Mouse (Mus musculus) liver, postnatal 0 days (tissue): ENCODE data around the gene Zbtb20. TPM values are rescaled to one million over a fixed set of nuclear protein-coding genes. Genes with fewer than 3 reads are reported as not detected.

Experiments used
- ATAC-seq: fragments of 200-750 bp; cut with Nextera tagmentation; 2 replicates; pipeline ENCODE4 v1.8.0; 2017; ENCODE audit warnings: mild to moderate bottlenecking, moderate library complexity
- DNase-seq: peaks from one replicate; pipeline ENCODE4 v3.0.0-alpha.2; 2016
- H3K27ac ChIP-seq: fragments of 300-500 bp; sonication (generic); 2 replicates; pipeline ENCODE4 v1.5.1; 2014; ENCODE audit warnings: antibody characterized with exemption, moderate library complexity, mild to moderate bottlenecking, low read depth
- H3K27me3 ChIP-seq: fragments of 300-500 bp; sonication (generic); 2 replicates; pipeline ENCODE4 v1.6.1; 2014; ENCODE audit warnings: low read length, control low read depth, mixed read lengths; ENCODE audit not compliant: insufficient read depth
- H3K36me3 ChIP-seq: fragments of 300-500 bp; sonication (generic); replicated peaks from 2 replicates; pipeline ENCODE4 v1.6.1; 2014; ENCODE audit warnings: mild to moderate bottlenecking, control low read depth, low read length, moderate library complexity, mixed read lengths; ENCODE audit not compliant: insufficient read depth
- H3K4me1 ChIP-seq: fragments of 300-500 bp; sonication (generic); 2 replicates; pipeline ENCODE4 v1.6.1; 2014; ENCODE audit warnings: antibody characterized with exemption, mild to moderate bottlenecking, control low read depth; ENCODE audit not compliant: insufficient read depth
- H3K4me2 ChIP-seq: fragments of 300-500 bp; sonication (generic); 2 replicates; pipeline ENCODE4 v1.6.1; 2014; ENCODE audit warnings: low read depth, mild to moderate bottlenecking, low read length, moderate library complexity, mixed read lengths
- H3K4me3 ChIP-seq: fragments of 300-500 bp; sonication (generic); 2 replicates; pipeline ENCODE4 v1.5.1; 2014; ENCODE audit warnings: low read depth, low read length
- H3K9ac ChIP-seq: fragments of 300-500 bp; sonication (generic); replicated peaks from 2 replicates; pipeline ENCODE4 v1.6.1; 2014; ENCODE audit warnings: mild to moderate bottlenecking, moderate library complexity
- H3K9me3 ChIP-seq: fragments of 300-500 bp; sonication (generic); 2 replicates; pipeline ENCODE4 v1.6.1; 2016; ENCODE audit warnings: mild to moderate bottlenecking, control low read depth, low read length, mixed read lengths
- CTCF ChIP-seq: sonication (generic); IDR thresholded peaks from 2 replicates; pipeline ENCODE4 v1.5.1; 2016; ENCODE audit warnings: antibody characterized with exemption, low read depth
- EP300 ChIP-seq: IDR thresholded peaks from 2 replicates; pipeline ENCODE4 v1.6.1; 2016; ENCODE audit warnings: antibody characterized with exemption, low read depth, mild to moderate bottlenecking
- WGBS: fragments of 180-500 bp; shearing (Covaris S2); extraction: QIAGEN DNeasy Blood & Tissue Kit; methylation state at CpG from one replicate; pipeline ENCODE4 v1.1.7; 2014; ENCODE audit not compliant: insufficient replicate concordance; 5-methylcytosine and 5-hydroxymethylcytosine counted together
- polyA plus RNA-seq: library from polyadenylated mRNA; unstranded; fragments of >200 nt; fragmentation: Nextera tagmentation; extraction: Ambion mirVana; gene quantifications from 2 replicates; pipeline ENCODE4 v1.2.1, GENCODE M21; 2015

Zbtb20 gene
- polyA plus RNA-seq, 1 experiment from 2014 or later: 9.2 TPM

DNA sequence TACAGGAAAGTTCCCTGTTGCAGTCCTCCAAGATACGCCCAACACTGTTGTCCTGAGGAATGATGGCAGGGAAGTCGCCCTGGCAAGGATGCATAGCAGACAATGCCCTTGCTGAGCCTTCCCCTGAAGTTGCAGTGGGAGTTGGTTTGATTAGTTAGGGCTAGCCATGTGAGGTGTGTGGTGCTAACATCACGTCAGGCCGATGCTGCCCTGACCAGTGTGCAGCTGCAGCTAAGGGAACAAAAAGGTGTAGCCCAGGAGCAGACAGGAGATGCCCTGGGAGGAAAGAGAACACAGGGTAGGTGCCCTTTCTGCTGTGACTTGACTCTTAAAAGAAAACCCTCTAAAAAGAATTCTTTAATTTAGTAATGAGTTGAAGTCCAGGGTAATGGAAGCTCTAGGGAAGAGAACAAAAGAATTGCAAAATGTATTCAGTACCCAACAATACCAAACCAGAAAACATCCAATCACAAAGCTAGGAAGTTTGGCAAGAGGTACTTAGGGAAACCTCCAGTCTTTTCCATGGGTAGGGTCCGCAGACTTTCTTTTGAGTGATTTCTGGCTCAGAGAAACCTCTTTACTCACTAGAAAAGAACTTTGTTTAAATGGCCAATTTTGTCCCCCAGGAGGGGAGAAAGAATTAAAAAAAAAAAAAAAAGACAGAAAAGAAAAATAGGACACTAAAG is 747.8 kb downstream of the Zbtb20 start:
- no peaks in the 10 kb centered on the region for H3K9me3 ChIP-seq
- no peaks in the 10 kb centered on the region for H3K27me3 ChIP-seq
- no peak overlapping the region for H3K4me3 ChIP-seq
- H3K9ac ChIP-seq: no peak overlapping the region
- no peaks in the 10 kb centered on the region for H3K36me3 ChIP-seq
- no peaks in the 10 kb centered on the region for H3K4me1 ChIP-seq
- TF ChIP-seq EP300 (no peak), CTCF (no peak)
- 79% methylated on average over 5 of the region's 5 CpGs for whole genome bisulfite sequencing
- DNase-seq (no peak), ATAC-seq (no peak)
- no peak overlapping the region for H3K27ac ChIP-seq
- no peak overlapping the region for H3K4me2 ChIP-seq

DNA sequence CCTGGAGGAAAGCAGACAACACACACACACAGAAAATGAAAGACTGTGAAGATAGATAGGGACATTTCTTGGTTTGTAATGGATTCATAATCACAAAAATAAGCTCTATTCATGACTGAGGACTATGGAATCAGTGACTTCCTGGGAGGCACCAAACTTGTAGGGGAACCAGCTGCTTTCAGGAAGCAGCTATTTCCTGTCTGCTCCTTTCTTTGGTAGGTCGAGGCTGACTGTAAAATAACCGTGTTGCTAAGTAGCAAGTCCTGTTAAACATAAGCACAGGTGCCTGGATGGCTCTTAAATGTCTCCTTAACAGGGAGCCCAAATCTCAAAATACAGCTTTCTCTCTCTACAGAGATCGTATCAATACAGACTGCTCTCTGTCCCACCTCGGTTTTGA is 749.2 kb downstream of the Zbtb20 start:
- Histone ChIP-seq H3K4me3 (no peak overlapping the region), H3K9me3 (no peaks in the 10 kb centered on the region), H3K4me2 (no peak overlapping the region), H3K4me1 (no peaks in the 10 kb centered on the region), H3K27me3 (no peaks in the 10 kb centered on the region), H3K27ac (no peak overlapping the region), H3K36me3 (no peaks in the 10 kb centered on the region), H3K9ac (no peak overlapping the region)
- TF ChIP-seq EP300 (no peak), CTCF (no peak)
- ATAC-seq (no peak), DNase-seq (no peak)
- WGBS: 35% methylated on average over 4 of the region's 4 CpGs

DNA sequence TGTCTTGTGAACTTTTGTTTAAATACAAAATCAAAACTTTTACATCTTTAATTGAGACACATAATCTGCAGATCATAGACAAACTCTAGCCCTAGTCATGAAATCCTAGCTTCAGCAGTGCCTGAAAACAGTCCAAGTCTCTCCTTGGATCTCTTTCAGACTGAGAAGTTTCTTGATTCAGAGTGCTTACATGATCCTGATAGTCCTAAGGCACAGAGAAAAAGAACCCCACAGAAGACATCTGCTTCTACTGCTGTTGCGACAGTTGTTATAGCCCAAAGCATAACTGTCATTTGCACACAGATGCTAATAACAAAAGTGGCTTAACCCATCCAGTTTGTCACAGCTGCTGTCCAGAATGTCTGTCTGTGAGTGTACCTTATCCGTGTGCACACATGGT is 749.6 kb downstream of the Zbtb20 start:
- WGBS: 68% methylated on average over 2 of the region's 2 CpGs
- no peak overlapping the region for H3K9ac ChIP-seq
- no peaks in the 10 kb centered on the region for H3K9me3 ChIP-seq
- H3K4me1 ChIP-seq: no peaks in the 10 kb centered on the region
- no peaks in the 10 kb centered on the region for H3K27me3 ChIP-seq
- no peak for ATAC-seq
- H3K4me2 ChIP-seq: no peak overlapping the region
- no peak for DNase-seq
- TF ChIP-seq EP300 (no peak), CTCF (no peak)
- H3K27ac ChIP-seq: no peak overlapping the region
- H3K36me3 ChIP-seq: no peaks in the 10 kb centered on the region
- no peak overlapping the region for H3K4me3 ChIP-seq

DNA sequence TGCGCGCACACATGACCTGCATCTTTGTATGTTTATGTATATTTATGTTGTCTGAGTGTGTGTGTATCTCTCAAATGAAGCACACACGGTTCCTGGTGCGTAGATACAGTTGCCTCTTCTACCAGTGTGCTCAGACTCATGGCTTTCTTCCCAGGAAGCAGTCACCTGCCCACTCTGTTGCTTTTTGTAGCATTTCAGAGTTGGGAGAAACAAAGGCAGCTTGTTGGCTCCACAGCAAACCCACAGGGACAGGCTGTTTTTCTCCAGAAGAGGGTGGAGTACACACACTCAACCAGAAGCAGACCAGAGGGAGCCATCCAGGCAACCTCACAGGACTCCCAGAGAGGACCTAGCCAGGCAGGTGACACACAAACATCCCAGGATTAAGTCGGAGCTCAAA is 750.3 kb downstream of the Zbtb20 start:
- DNase-seq (no peak), ATAC-seq (no peak)
- WGBS: 82% methylated on average over 5 of the region's 5 CpGs
- no peaks in the 10 kb centered on the region for H3K36me3 ChIP-seq
- H3K27me3 ChIP-seq: no peaks in the 10 kb centered on the region
- H3K4me2 ChIP-seq: no peak overlapping the region
- H3K9ac ChIP-seq: no peak overlapping the region
- no peak overlapping the region for H3K4me3 ChIP-seq
- H3K4me1 ChIP-seq: no peaks in the 10 kb centered on the region
- TF ChIP-seq EP300 (no peak), CTCF (no peak)
- no peak overlapping the region for H3K27ac ChIP-seq
- no peaks in the 10 kb centered on the region for H3K9me3 ChIP-seq

DNA sequence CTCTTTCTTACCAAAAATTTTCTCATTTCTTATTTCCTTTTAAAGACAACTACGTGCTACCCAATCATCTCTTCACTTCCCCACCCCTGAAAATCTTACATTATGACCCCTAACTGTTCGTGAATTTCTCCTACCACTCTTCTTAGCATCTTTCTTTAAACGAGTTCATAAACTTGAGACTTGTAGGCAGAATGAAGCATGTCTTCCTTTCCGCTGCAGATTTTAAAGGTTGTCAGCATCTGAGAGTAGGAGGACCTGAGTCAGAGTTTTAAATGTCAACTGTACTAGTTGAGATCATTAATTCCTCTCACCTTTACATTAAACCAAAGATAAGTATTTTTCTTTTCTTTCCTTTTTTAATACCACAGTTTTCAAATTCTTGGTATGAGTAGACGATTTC is 753.0 kb downstream of the Zbtb20 start:
- Histone ChIP-seq H3K4me2 (no peak overlapping the region), H3K27me3 (no peaks in the 10 kb centered on the region), H3K9ac (no peak overlapping the region), H3K4me3 (no peak overlapping the region), H3K9me3 (no peaks in the 10 kb centered on the region), H3K36me3 (no peaks in the 10 kb centered on the region), H3K27ac (no peak overlapping the region), H3K4me1 (no peaks in the 10 kb centered on the region)
- TF ChIP-seq CTCF (no peak), EP300 (no peak)
- ATAC-seq: no peak
- no peak for DNase-seq
- WGBS: 73% methylated on average over 5 of the region's 5 CpGs

DNA sequence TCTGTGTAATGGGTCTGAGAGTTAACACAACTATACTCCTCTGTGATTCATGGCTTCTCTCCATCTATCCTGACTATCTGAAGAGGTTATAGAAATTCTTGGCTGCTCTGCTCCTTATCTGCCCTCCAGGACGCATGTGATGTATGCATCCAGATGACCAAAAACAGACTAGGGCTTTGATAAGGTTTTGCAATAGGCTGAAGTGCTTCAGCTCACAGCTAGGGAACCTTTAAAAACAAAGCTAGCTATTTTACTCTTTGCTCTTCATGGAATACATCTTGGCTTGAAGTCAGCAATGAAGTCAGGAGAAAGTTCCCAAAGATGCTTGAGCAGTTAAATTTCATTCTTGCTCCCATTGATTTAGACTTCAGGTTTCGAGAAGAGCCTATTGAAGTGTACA is 756.1 kb downstream of the Zbtb20 start:
- DNase-seq: no peak
- Histone ChIP-seq H3K27ac (no peak overlapping the region), H3K27me3 (no peaks in the 10 kb centered on the region), H3K9ac (no peak overlapping the region), H3K9me3 (no peaks in the 10 kb centered on the region), H3K36me3 (no peaks in the 10 kb centered on the region), H3K4me2 (no peak overlapping the region), H3K4me3 (no peak overlapping the region), H3K4me1 (no peaks in the 10 kb centered on the region)
- ATAC-seq: no peak
- 70% methylated on average over 2 of the region's 2 CpGs for WGBS
- no peak for TF ChIP-seq CTCF
- TF ChIP-seq EP300: no peak

DNA sequence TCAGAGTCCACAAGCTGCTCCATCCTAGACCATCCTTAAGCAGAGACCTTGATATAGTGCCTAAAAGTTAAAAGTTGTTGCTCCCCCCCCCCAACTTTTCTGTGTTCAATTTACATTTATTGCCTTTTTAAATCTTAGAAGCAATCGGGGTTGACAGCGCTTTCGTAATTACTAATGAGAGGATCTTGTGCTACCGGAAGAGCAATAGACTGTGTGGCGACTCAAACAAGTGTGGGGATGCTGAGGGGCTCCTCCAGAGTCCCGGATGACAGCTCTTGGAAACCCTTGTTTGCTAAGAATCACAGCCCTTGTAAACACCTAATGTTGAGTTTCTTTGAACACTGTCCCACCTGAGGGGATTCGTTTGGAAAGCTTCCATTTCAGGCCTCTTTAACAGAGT is 758.4 kb downstream of the Zbtb20 start:
- Histone ChIP-seq H3K4me3 (no peak overlapping the region), H3K9ac (no peak overlapping the region), H3K27ac (no peak overlapping the region), H3K36me3 (no peaks in the 10 kb centered on the region; the same call in 1 of the 2 replicates), H3K27me3 (no peaks in the 10 kb centered on the region), H3K4me2 (no peak overlapping the region), H3K9me3 (no peaks in the 10 kb centered on the region), H3K4me1 (no peaks in the 10 kb centered on the region)
- no peak for ATAC-seq
- DNase-seq: no peak
- 77% methylated on average over 7 of the region's 7 CpGs for WGBS
- no peak for TF ChIP-seq EP300
- TF ChIP-seq CTCF: no peak
